Mouse (Mus musculus): ENCODE data around the gene Fam129a. TPM values are rescaled to one million over a fixed set of nuclear protein-coding genes. Genes with fewer than 3 reads are reported as not detected.
"Not testable (repeated sequence)": the region's sequence is repeated elsewhere in the genome, so short reads cannot be mapped to it uniquely, and the experiment has no call there.

Gene Fam129a
- total RNA-seq, 1 experiment, result 7.5 TPM

DNA sequence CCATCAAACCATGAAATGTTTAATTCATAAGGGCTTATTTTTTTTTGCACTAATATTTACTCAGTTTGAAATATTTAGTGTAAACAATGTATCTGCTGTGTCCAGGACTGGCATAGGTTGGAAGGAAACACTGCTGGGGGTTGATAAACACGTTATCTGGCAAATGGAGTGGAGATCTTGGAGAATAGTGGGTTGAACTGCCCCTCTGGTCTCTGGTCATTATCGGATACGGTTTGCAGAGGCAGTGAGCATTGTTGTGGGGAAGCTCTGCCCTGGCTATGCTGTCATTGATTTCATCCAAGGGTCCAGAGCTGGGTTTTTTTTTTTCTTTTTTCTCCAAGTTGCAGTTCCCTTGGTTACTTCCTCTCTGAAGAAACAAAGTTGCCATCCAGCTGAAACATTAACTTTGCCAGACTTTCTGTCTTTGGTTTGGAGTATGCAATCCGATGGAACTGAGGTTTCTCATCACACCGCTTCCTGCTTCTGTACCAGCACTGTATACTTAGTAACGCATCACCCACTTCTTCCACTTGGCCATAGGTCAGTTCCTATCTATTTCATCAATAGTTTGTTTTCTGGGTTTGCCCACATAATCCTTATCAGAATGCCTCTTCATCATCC lies 26.8 kb downstream of the Fam129a start:
- in situ Hi-C loops (cut with MboI; ENCODE audit: low sequenced_read_pairs in 2 of 2, unreplicated experiment in 2 of 2), result no loop called here
- H3K27ac ChIP-seq (ENCODE audit: insufficient read depth, low read depth, low read length, poor library complexity, severe bottlenecking), result no peak overlapping the region
- no peaks in the 10 kb centered on the region for H3K9me3 ChIP-seq (ENCODE audit: control insufficient read depth, insufficient read depth, low read depth, low read length)
- H3K4me3 ChIP-seq (ENCODE audit: insufficient read depth in 1 of 2, low read depth in 1 of 2, low read length in 2 of 2, poor library complexity in 1 of 2, severe bottlenecking in 1 of 2), result no peak overlapping the region
- H3K9ac ChIP-seq (ENCODE audit: insufficient read depth, low read depth, low read length, poor library complexity, severe bottlenecking), result no peak overlapping the region
- H3K36me3 ChIP-seq (ENCODE audit: control insufficient read depth, insufficient read depth, low read length, poor library complexity, severe bottlenecking), result no peaks in the 10 kb centered on the region
- no peak for DNase-seq (ENCODE audit: low read depth, low spot score)
- no peak for TF ChIP-seq MAFK (IDR thresholded peaks at IDR 0.05; ENCODE audit: insufficient read depth, low read depth, low read length)
- no peak for TF ChIP-seq ZC3H11A (IDR thresholded peaks at IDR 0.05; ENCODE audit: borderline replicate concordance, low read depth, low read length)
- no peak for TF ChIP-seq ZNF384 (IDR thresholded peaks at IDR 0.05; ENCODE audit: low read depth, low read length)
- TF ChIP-seq HCFC1 (IDR thresholded peaks at IDR 0.05; ENCODE audit: borderline replicate concordance, insufficient read depth, low read length), result no peak
- TF ChIP-seq CHD2 (IDR thresholded peaks at IDR 0.05; ENCODE audit: low read depth, low read length), result no peak
- no peaks in the 10 kb centered on the region for H3K4me1 ChIP-seq (ENCODE audit: control insufficient read depth in 2 of 2, insufficient read depth in 2 of 2, low read length in 2 of 2, poor library complexity in 1 of 2)

DNA sequence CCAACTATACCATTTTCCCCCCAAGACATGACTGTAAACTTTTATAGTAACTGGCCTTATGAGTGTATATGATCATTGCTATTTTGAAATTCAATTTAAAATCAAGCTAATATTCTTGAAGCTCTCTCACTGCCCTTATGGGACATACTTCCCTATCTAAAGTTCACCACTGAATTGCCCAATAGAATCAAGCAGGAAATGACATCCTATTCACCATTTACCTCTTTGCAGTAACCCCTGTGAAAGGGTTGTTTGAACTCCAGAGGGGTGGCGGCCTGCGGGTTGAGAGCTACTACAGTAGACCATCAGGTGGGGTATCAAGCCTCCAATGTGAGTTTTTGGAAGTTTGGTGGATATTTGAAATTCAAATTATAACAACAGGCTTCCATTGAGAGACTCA lies 27.9 kb downstream of the Fam129a start:
- in situ Hi-C loops (cut with MboI; ENCODE audit: low sequenced_read_pairs in 2 of 2, unreplicated experiment in 2 of 2), result no loop called here
- no peak for DNase-seq (ENCODE audit: low read depth, low spot score)
- H3K27ac ChIP-seq (ENCODE audit: insufficient read depth, low read depth, low read length, poor library complexity, severe bottlenecking), result no peak overlapping the region
- TF ChIP-seq MAFK (IDR thresholded peaks at IDR 0.05; ENCODE audit: insufficient read depth, low read depth, low read length) (no peak), ZC3H11A (IDR thresholded peaks at IDR 0.05; ENCODE audit: borderline replicate concordance, low read depth, low read length) (no peak), HCFC1 (IDR thresholded peaks at IDR 0.05; ENCODE audit: borderline replicate concordance, insufficient read depth, low read length) (no peak), ZNF384 (IDR thresholded peaks at IDR 0.05; ENCODE audit: low read depth, low read length) (no peak), CHD2 (IDR thresholded peaks at IDR 0.05; ENCODE audit: low read depth, low read length) (no peak)
- no peaks in the 10 kb centered on the region for H3K36me3 ChIP-seq (ENCODE audit: control insufficient read depth, insufficient read depth, low read length, poor library complexity, severe bottlenecking)
- H3K9me3 ChIP-seq (ENCODE audit: control insufficient read depth, insufficient read depth, low read depth, low read length), result no peaks in the 10 kb centered on the region
- H3K4me1 ChIP-seq (ENCODE audit: control insufficient read depth in 2 of 2, insufficient read depth in 2 of 2, low read length in 2 of 2, poor library complexity in 1 of 2), result no peaks in the 10 kb centered on the region
- H3K9ac ChIP-seq (ENCODE audit: insufficient read depth, low read depth, low read length, poor library complexity, severe bottlenecking), result no peak overlapping the region
- no peak overlapping the region for H3K4me3 ChIP-seq (ENCODE audit: insufficient read depth in 1 of 2, low read depth in 1 of 2, low read length in 2 of 2, poor library complexity in 1 of 2, severe bottlenecking in 1 of 2)

DNA sequence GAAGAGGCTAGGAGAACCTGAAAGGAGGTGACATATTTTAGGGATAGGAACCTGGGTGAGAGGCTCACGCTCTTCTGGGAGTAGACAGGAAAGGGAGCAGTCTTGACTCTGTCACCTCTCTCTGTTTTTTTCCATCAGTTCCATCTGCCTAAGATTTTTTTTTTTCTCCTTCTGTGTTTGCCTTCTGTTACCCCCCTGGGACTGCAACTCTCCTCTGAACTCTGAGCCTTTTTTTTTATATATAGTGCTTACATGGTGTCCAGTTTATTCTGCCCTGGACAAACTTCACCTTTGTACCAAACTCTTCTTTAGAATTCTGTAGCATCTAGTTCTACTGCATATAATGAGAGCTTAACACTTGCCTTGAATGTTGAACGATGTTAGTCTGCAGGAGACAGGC lies 33.3 kb downstream of the Fam129a start:
- H3K4me3 ChIP-seq (ENCODE audit: insufficient read depth in 1 of 2, low read depth in 1 of 2, low read length in 2 of 2, poor library complexity in 1 of 2, severe bottlenecking in 1 of 2), result no peak overlapping the region
- H3K36me3 ChIP-seq (ENCODE audit: control insufficient read depth, insufficient read depth, low read length, poor library complexity, severe bottlenecking), result no peaks in the 10 kb centered on the region
- in situ Hi-C loops (cut with MboI; ENCODE audit: low sequenced_read_pairs in 2 of 2, unreplicated experiment in 2 of 2), result no loop called here
- H3K27ac ChIP-seq (ENCODE audit: insufficient read depth, low read depth, low read length, poor library complexity, severe bottlenecking), result no peak overlapping the region
- no peak for DNase-seq (ENCODE audit: low read depth, low spot score)
- TF ChIP-seq MAFK (IDR thresholded peaks at IDR 0.05; ENCODE audit: insufficient read depth, low read depth, low read length) (no peak), ZC3H11A (IDR thresholded peaks at IDR 0.05; ENCODE audit: borderline replicate concordance, low read depth, low read length) (no peak), CHD2 (IDR thresholded peaks at IDR 0.05; ENCODE audit: low read depth, low read length) (no peak), HCFC1 (IDR thresholded peaks at IDR 0.05; ENCODE audit: borderline replicate concordance, insufficient read depth, low read length) (no peak), ZNF384 (IDR thresholded peaks at IDR 0.05; ENCODE audit: low read depth, low read length) (no peak)
- H3K9me3 ChIP-seq (ENCODE audit: control insufficient read depth, insufficient read depth, low read depth, low read length), result no peaks in the 10 kb centered on the region
- no peak overlapping the region for H3K9ac ChIP-seq (ENCODE audit: insufficient read depth, low read depth, low read length, poor library complexity, severe bottlenecking)
- H3K4me1 ChIP-seq (ENCODE audit: control insufficient read depth in 2 of 2, insufficient read depth in 2 of 2, low read length in 2 of 2, poor library complexity in 1 of 2), result no peaks in the 10 kb centered on the region

DNA sequence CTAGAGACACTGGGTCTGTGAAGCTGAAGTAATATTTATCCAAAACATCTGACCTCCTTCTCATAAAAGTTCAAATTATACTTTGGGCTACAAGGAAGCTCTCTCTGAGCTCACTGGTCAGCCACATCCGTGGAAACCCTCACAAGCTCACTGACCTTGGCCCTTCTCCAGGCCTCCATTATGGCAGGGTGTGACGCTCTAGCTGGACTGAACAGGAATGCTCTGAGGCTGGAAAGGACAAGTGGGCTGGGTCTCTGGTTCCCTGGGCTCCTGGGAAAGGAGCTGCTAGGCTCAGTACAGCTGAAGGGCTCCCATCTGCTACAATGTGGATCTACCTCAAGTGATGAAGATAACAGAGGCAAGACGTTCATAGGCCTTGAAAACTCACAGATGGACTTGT lies 37.0 kb downstream of the Fam129a start:
- H3K27ac ChIP-seq (ENCODE audit: insufficient read depth, low read depth, low read length, poor library complexity, severe bottlenecking); H3K9ac ChIP-seq (ENCODE audit: insufficient read depth, low read depth, low read length, poor library complexity, severe bottlenecking); H3K36me3 ChIP-seq (ENCODE audit: control insufficient read depth, insufficient read depth, low read length, poor library complexity, severe bottlenecking); H3K9me3 ChIP-seq (ENCODE audit: control insufficient read depth, insufficient read depth, low read depth, low read length); H3K4me3 ChIP-seq (ENCODE audit: insufficient read depth in 1 of 2, low read depth in 1 of 2, low read length in 2 of 2, poor library complexity in 1 of 2, severe bottlenecking in 1 of 2); DNase-seq (ENCODE audit: low read depth, low spot score); in situ Hi-C loops (cut with MboI; ENCODE audit: low sequenced_read_pairs in 2 of 2, unreplicated experiment in 2 of 2); H3K4me1 ChIP-seq (ENCODE audit: control insufficient read depth in 2 of 2, insufficient read depth in 2 of 2, low read length in 2 of 2, poor library complexity in 1 of 2): not testable (repeated sequence)

DNA sequence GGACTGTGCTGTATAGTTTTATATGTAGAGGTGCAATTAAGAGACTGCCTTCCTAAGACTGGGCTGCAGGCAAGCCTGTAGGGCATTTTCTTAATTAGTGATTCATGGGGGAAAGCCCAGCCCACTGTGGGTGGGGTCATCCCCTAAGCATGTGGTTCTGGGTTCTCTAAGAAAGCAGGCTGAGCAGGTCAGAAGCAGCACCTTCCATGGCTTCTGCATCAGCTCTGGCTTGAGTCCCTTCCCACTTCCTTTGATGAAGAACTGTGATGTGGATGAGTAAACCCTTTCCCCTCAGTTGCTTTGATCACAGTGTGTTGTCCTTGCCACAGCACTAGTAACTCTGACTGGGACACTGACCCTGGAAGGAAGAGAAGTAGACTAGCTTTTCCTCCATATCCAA lies 39.6 kb downstream of the Fam129a start:
- Histone ChIP-seq H3K27ac (ENCODE audit: insufficient read depth, low read depth, low read length, poor library complexity, severe bottlenecking) (no peak overlapping the region), H3K36me3 (ENCODE audit: control insufficient read depth, insufficient read depth, low read length, poor library complexity, severe bottlenecking) (no peaks in the 10 kb centered on the region), H3K4me1 (ENCODE audit: control insufficient read depth in 2 of 2, insufficient read depth in 2 of 2, low read length in 2 of 2, poor library complexity in 1 of 2) (no peaks in the 10 kb centered on the region), H3K9ac (ENCODE audit: insufficient read depth, low read depth, low read length, poor library complexity, severe bottlenecking) (no peak overlapping the region), H3K4me3 (ENCODE audit: insufficient read depth in 1 of 2, low read depth in 1 of 2, low read length in 2 of 2, poor library complexity in 1 of 2, severe bottlenecking in 1 of 2) (no peak overlapping the region), H3K9me3 (ENCODE audit: control insufficient read depth, insufficient read depth, low read depth, low read length) (no peaks in the 10 kb centered on the region)
- DNase-seq (ENCODE audit: low read depth, low spot score), result no peak
- TF ChIP-seq MAFK (IDR thresholded peaks at IDR 0.05; ENCODE audit: insufficient read depth, low read depth, low read length), result no peak
- TF ChIP-seq ZNF384 (IDR thresholded peaks at IDR 0.05; ENCODE audit: low read depth, low read length), result no peak
- no peak for TF ChIP-seq HCFC1 (IDR thresholded peaks at IDR 0.05; ENCODE audit: borderline replicate concordance, insufficient read depth, low read length)
- no peak for TF ChIP-seq ZC3H11A (IDR thresholded peaks at IDR 0.05; ENCODE audit: borderline replicate concordance, low read depth, low read length)
- TF ChIP-seq CHD2 (IDR thresholded peaks at IDR 0.05; ENCODE audit: low read depth, low read length), result no peak
- in situ Hi-C loops (cut with MboI; ENCODE audit: low sequenced_read_pairs in 2 of 2, unreplicated experiment in 2 of 2), result no loop called here
